ENCODE assay signal across 25 mouse cellular contexts in genomic region chr3:146207440-146207839, GRCm38 (mm10). TPM values are rescaled to one million over a fixed set of nuclear protein-coding genes. Genes with fewer than 3 reads are reported as not detected.
"Had no signal": no experiment of that assay in that cellular context is flagged by ENCODE, and none has a peak within 500 bp of the region (broad histone marks: within the 10 kb centered on the region; RNA-seq: fewer than 3 reads in every experiment).

No protein-coding gene starts in this region.

- H3K27ac ChIP-seq: liver, embryonic 15.5 days; lung, embryonic 15.5 days; macrophage; midbrain, embryonic 13.5 days; midbrain, embryonic 15.5 days; neural tube, embryonic 12.5 days; stomach, embryonic 15.5 days had no signal

- H3K36me3 ChIP-seq: liver, embryonic 15.5 days; lung, embryonic 15.5 days; midbrain, embryonic 13.5 days; midbrain, embryonic 15.5 days; neural tube, embryonic 12.5 days; stomach, embryonic 15.5 days had no signal

- H3K9ac ChIP-seq: liver, embryonic 15.5 days; liver, postnatal 0 days; lung, embryonic 15.5 days; midbrain, embryonic 13.5 days; midbrain, embryonic 15.5 days; neural tube, embryonic 12.5 days; stomach, embryonic 15.5 days had no signal

- DNase-seq: liver, postnatal 0 days; lung, adult 2 months; lung, postnatal 14 days; lung, postnatal 36 days; retina, postnatal 1 day; right cerebral cortex, adult 18-20 months; right cerebral cortex, postnatal 25 days; right cerebral cortex, postnatal 4 days; spleen, adult 18-20 months; thymus, adult 18-20 months; thymus, postnatal 14 days; thymus, postnatal 36 days had no signal

- H3K4me1 ChIP-seq: liver, embryonic 15.5 days; megakaryocyte, embryonic 14.5 days; midbrain, embryonic 13.5 days; midbrain, embryonic 15.5 days; neural tube, embryonic 12.5 days; stomach, embryonic 15.5 days had no signal

- H3K4me2 ChIP-seq: liver, embryonic 15.5 days; lung, embryonic 15.5 days; midbrain, embryonic 11.5 days; midbrain, embryonic 13.5 days; midbrain, embryonic 15.5 days; neural tube, embryonic 12.5 days; stomach, embryonic 15.5 days had no signal

- H3K9me3 ChIP-seq: liver, embryonic 15.5 days; lung, embryonic 15.5 days; megakaryocyte, embryonic 14.5 days; midbrain, embryonic 13.5 days; midbrain, embryonic 15.5 days; neural tube, embryonic 12.5 days; stomach, embryonic 15.5 days had no signal

- H3K4me3 ChIP-seq: liver, embryonic 15.5 days; lung, embryonic 15.5 days; megakaryocyte, embryonic 14.5 days; midbrain, embryonic 13.5 days; midbrain, embryonic 15.5 days; neural tube, embryonic 12.5 days; stomach, embryonic 15.5 days had no signal

- H3K27me3 ChIP-seq: liver, embryonic 15.5 days; lung, embryonic 15.5 days; midbrain, embryonic 13.5 days; midbrain, embryonic 15.5 days; neural tube, embryonic 12.5 days; stomach, embryonic 15.5 days had no signal

- ATAC-seq: liver, postnatal 0 days; lung, postnatal 0 days; midbrain, embryonic 13.5 days; midbrain, embryonic 15.5 days had no signal

RNA-seq across cellular contexts. Expression of gene Lpar3, which starts 13.3 kb away (rescaled TPM):
- total RNA-seq: megakaryocyte progenitor cell, adult 5-6 weeks; monocyte, adult 5-6 weeks had no signal
- polyA plus RNA-seq: liver, postnatal 0 days; macrophage had no signal

RNA-seq across cellular contexts. Expression of gene Mcoln2, which starts 57.8 kb away (rescaled TPM):
- polyA plus RNA-seq: neural tube, embryonic 14.5 days had no signal
